Mouse (Mus musculus) megakaryocyte, embryonic 14.5 days (primary cell): ENCODE measurements around the gene Gm20605. TPM values are rescaled to one million over a fixed set of nuclear protein-coding genes. Genes with fewer than 3 reads are reported as not detected.

Source experiments
- H3K27me3 ChIP-seq: replicated peaks from 2 replicates; pipeline ENCODE3; 2012; ENCODE audit warnings: inconsistent platforms
- H3K36me3 ChIP-seq: replicated peaks from 2 replicates; pipeline ENCODE3; 2012; ENCODE audit warnings: low read length, inconsistent platforms, mixed read lengths
- H3K4me1 ChIP-seq: 2 replicates; pipeline ENCODE4 v1.6.1; 2012; ENCODE audit warnings: inconsistent platforms
- H3K4me3 ChIP-seq: replicated peaks from 2 replicates; pipeline ENCODE3; 2012; ENCODE audit warnings: moderate library complexity, mild to moderate bottlenecking, inconsistent platforms
- H3K9me3 ChIP-seq: 2 replicates; pipeline ENCODE4 v1.6.1; 2012; ENCODE audit warnings: inconsistent platforms
- FLI1 ChIP-seq: IDR thresholded peaks from 2 replicates; pipeline ENCODE4 v1.6.1; 2012; ENCODE audit warnings: low read length, inconsistent platforms, mixed read lengths
- GATA1 ChIP-seq: IDR thresholded peaks from 3 replicates; pipeline ENCODE4 v1.6.1; 2012; ENCODE audit warnings: mixed read lengths, low read length, inconsistent platforms, borderline replicate concordance
- polyA plus RNA-seq: library from polyadenylated mRNA; stranded (reverse); fragments of >175 nt; gene quantifications from 2 replicates; pipeline ENCODE4 v1.2.3, GENCODE M21; 2012; ENCODE audit warnings: low replicate concordance; ENCODE audit not compliant: insufficient read depth

The Gm20605 gene
- 5.6 and 30.5 TPM in 2 replicates for polyA plus RNA-seq

DNA sequence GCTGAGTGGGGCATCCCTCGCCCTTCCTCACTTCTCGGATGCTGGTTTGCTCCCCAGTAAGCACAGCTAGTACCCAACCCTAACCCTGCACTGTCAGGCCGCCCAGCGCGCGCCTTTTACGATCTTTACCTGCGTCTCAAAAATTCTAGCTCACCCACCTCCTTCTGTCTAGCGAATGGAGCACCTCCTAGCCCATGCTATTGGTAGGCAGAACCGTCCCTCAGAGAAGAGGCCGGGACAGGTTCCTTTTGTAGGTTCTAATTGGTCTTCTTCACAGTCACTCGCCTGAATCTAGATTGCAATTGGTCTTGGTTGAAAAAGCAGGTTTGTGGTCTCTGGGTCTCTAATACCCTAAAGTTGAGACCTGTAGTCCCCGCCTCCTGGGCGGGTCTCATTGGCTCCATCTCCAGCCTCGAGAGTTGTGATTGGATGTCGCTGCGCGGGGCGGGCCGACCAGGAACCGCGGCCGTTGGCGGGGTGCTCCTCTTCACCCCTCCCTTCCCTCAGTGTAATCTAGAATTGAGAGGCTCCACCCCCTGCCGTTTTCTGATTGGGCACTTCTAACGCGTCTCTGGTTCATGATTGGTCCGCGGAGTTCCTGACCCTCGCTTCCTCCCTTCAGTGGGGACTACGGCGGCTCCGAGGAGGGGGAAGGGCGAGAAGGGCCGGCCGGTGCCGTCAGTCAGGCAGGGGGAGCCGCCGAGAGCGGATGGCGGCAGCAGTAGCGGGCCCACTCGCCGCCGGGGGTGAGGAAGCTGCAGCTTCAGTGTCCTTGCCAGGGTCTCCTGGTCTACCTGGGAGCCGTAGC is at the start of gene Gm20605, which contains the start of the genes Fbxo24 and Lrch4:
Gene Gm20605 (plus strand): TSS at position 678 of the 808 bp plus-strand sequence.
Gene Fbxo24 (minus strand): TSS at position 505 of the 808 bp plus-strand sequence.
Gene Lrch4 (plus strand): TSS at position 624 of the 808 bp plus-strand sequence.
- no peak for TF ChIP-seq FLI1
- no peak for TF ChIP-seq GATA1
- peak within 1 kb of the TSS; percentile 100 for H3K4me3 ChIP-seq
- no peaks in the 10 kb centered on the region for H3K9me3 ChIP-seq
- H3K4me1 ChIP-seq: peaks cover 67% of the 10 kb centered on the region
- H3K27me3 ChIP-seq: no peaks in the 10 kb centered on the region
- peaks cover 15% of the 10 kb centered on the region for H3K36me3 ChIP-seq

DNA sequence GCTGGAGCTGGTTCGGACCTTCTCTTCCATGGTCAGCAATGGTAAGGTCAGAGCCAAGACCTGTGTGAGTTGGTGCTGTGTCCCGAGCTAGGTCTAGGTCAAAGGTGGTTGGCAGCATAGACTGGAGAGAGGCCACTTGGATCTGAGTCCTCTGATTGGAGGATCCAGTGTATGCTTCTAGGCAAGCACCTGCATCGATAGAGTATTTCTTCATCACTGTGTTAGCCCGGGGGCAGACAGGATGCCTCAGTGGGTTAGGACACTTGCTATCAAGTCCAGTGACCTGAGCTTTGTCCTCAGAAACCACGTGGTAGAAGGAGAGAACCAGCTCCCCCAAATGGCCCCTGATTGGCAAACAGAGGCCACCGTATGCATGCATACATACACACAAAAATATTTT is 48.7 kb upstream of the Gm20605 start:
- Histone ChIP-seq H3K4me1 (peaks cover 17% of the 10 kb centered on the region), H3K4me3 (no peak overlapping the region), H3K27me3 (peaks cover 47% of the 10 kb centered on the region), H3K36me3 (peaks cover 3% of the 10 kb centered on the region), H3K9me3 (no peaks in the 10 kb centered on the region)
- TF ChIP-seq GATA1 (no peak), FLI1 (no peak)

DNA sequence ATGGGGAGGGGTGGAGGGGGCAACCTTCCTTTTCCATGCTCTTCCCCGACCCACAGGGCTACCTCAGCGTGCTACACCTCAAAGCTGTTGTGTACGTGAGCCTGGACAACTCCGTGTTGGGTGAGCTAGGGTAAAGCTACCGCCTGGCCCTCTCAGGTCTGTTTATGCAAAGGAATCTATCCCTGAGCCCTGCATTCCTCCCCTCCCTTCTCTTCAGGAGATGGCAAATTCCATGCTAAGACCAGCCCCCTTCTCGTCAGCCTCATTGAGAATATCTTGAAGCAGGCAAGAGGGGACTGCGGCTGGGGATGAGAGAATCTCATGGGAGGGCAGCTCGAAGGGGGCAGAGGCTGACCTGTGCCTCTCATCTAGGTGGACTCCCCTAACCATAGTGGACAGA is 46.3 kb upstream of the Gm20605 start:
- Histone ChIP-seq H3K27me3 (peaks cover 40% of the 10 kb centered on the region), H3K4me1 (peaks cover 17% of the 10 kb centered on the region), H3K36me3 (peaks cover 5% of the 10 kb centered on the region), H3K9me3 (peaks cover 11% of the 10 kb centered on the region), H3K4me3 (no peak overlapping the region)
- TF ChIP-seq FLI1 (no peak), GATA1 (no peak)

DNA sequence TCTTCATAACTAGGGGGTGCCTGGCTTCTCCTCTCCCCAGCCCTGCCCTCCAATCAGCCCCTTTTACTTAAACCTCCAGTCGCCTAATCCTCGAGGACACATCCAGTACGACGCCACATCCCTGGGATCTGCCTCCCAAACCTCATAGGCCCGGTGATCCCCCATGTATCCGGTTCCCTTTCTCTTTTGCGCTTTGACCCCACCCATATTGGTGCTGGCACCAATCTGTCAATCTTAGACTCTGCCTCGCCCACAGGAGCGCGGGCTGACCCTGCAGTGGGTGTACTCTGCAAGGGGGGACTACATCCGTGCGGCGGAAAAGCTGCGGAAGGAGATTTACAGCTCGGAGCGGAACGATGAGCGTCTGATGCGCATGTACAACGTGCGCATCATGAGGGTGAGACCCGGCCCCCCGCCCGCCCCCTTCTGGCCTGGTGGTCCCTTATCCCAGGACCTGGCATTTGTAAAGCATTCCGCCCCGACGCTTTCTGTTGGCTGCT is 45.3 kb upstream of the Gm20605 start:
- TF ChIP-seq FLI1 (no peak), GATA1 (no peak)
- Histone ChIP-seq H3K36me3 (peaks cover 4% of the 10 kb centered on the region), H3K9me3 (peaks cover 12% of the 10 kb centered on the region), H3K4me1 (peaks cover 17% of the 10 kb centered on the region), H3K27me3 (peaks cover 34% of the 10 kb centered on the region), H3K4me3 (no peak overlapping the region)

DNA sequence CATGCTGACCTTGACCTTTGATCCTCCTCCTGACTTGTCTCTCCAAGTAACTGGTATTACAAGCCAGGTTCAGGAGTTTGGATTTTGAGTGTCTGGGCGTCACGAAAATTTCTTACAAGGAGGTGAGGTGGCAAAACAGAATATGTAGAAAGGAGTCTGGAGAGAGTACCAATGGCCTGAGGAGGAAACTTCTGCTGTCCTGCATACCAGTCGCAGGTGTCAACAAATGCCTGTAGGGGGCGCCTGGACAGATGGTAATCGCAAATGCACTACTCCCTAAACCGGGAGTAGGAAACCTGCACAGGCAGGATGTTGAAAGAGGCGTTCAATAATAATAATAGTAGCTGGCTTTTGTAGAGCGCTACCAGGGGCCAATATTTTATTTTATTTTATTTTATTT is 44.0 kb upstream of the Gm20605 start:
- TF ChIP-seq FLI1: no peak
- TF ChIP-seq GATA1: no peak
- H3K4me1 ChIP-seq: peaks cover 5% of the 10 kb centered on the region
- H3K9me3 ChIP-seq: peaks cover 12% of the 10 kb centered on the region
- no peak overlapping the region for H3K4me3 ChIP-seq
- H3K27me3 ChIP-seq: peaks cover 28% of the 10 kb centered on the region
- H3K36me3 ChIP-seq: peaks cover 2% of the 10 kb centered on the region

DNA sequence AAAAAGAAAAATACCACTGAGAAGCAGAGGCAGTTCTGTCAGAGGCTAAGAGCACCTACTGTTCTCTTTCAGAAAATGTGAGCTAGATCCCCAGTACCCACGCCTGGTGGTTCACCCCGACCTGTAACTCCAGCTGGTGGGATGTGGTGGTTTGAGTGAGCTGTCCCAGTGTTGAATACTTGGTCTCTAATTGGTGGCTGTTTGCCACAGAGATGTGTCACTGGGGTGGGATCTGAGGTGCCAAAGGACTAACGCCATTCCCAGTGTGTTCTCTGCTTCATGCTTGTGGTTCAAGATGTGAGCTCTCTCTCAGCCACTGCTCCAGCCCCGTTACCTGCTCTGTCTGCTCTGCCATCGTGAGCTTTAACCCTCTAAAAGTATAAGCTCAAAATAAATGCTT is 38.5 kb upstream of the Gm20605 start:
- TF ChIP-seq FLI1 (no peak), GATA1 (no peak)
- Histone ChIP-seq H3K4me1 (peaks cover 17% of the 10 kb centered on the region), H3K9me3 (peaks cover 12% of the 10 kb centered on the region), H3K27me3 (peaks cover 1% of the 10 kb centered on the region), H3K36me3 (peaks cover 9% of the 10 kb centered on the region), H3K4me3 (no peak overlapping the region)

DNA sequence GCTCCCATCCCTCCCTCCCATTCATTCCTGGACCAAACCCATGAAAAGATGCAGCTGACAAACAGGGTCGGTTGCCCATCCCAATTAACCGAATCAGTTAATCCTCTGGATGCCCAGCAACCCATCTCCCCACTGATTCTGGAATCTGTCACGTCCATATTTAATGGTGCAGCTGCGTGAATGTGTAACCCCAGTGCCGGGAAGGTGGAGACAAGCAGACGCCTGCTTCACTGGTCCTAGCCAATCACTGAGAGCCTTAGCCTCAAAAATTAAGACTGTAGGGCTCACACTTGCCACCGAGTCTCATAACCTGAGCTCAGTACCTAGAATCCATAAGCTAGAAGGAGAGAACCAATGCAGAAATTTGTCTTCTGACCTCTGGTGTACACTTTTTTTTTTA is 33.1 kb upstream of the Gm20605 start:
- peaks cover 16% of the 10 kb centered on the region for H3K36me3 ChIP-seq
- no peaks in the 10 kb centered on the region for H3K27me3 ChIP-seq
- TF ChIP-seq GATA1 (no peak), FLI1 (no peak)
- H3K4me1 ChIP-seq: peaks cover 62% of the 10 kb centered on the region
- no peaks in the 10 kb centered on the region for H3K9me3 ChIP-seq
- H3K4me3 ChIP-seq: no peak overlapping the region

DNA sequence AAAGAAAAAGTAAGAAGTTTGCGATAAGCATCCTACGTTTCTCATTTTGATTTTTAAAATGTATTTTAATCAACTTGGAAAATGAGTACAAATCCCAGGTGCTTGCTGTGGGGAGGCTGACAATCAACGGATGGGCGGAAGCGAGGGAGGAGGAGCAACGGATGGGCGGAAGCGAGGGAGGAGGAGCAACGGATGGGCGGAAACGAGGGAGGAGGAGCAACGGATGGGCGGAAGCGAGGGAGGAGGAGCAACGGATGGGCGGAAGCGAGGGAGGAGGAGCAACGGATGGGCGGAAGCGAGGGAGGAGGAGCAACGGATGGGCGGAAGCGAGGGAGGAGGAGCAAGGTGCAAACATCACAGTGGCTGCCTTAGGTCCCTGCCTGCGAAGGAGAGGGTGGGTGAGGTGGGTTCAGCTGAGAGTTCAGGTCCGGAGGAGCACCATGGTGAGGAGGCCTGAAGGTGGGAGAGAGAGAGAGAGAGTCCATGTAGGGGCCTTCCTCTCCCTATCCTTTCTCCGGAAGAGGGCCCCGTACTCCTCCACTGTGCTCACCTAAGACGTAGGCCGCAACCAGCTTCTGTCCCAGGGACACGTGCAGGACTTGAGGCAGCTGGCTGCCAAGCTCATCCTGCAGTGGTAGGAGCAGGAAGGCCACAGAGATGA is 32.2 kb upstream of the Gm20605 start:
- no peaks in the 10 kb centered on the region for H3K27me3 ChIP-seq
- no peaks in the 10 kb centered on the region for H3K9me3 ChIP-seq
- peak overlapping the region; percentile 90 for H3K4me3 ChIP-seq
- peaks cover 58% of the 10 kb centered on the region for H3K4me1 ChIP-seq
- TF ChIP-seq GATA1 (no peak), FLI1 (no peak)
- H3K36me3 ChIP-seq: peaks cover 16% of the 10 kb centered on the region

DNA sequence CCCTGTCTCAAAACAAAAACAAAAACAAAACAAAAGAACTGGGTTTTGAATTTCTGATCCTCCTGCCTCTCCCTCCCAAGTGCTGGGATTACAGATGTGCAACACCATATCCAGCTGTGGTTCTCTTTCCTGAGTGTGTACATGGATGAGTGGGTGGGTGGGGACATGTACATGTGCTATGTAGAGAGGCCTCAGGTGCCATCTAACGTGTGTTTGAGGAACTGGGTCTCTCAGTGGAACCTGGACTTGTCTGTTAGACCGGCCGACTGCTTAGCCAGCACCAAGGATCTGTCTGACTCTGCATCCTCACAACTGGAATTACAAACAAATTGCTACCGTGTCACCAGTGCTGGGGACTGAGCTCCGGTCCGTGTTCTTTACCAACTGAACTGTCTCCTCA is 31.4 kb upstream of the Gm20605 start:
- no peak for TF ChIP-seq GATA1
- TF ChIP-seq FLI1: no peak
- peak overlapping the region; percentile 62 for H3K4me3 ChIP-seq
- H3K36me3 ChIP-seq: peaks cover 16% of the 10 kb centered on the region
- peaks cover 56% of the 10 kb centered on the region for H3K4me1 ChIP-seq
- H3K27me3 ChIP-seq: no peaks in the 10 kb centered on the region
- no peaks in the 10 kb centered on the region for H3K9me3 ChIP-seq

DNA sequence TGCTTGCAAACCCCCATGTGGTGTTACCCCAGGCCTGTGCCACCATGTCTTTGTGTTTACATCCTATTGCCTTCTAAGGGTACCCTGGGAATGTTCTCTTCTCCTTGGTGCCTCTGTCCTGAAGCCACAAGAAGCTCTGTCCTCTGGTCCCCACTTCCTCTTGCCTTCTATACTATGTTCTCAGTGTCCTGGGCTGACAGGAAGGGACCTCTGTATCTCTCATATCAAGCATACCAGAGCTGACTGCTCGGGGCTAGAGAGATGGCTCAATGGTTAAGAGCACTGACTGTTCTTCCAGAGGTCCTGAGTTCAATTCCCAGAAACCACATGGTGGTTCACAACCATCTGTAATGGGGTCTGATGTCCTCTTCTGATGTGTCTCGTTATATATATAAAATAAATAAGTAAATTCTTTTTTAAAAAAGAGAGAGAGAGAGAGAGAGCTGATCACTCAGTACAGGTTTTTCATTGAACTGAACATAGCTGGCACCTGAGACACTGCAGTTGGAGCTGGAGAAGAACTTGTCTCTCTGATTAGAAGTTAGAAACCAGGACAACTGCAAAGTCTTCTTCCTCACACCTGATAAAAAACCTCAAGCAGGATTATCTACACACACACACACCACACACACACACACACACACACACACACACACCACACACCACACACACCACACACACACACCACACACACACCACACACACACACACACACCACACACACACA is 30.7 kb upstream of the Gm20605 start:
- peaks cover 16% of the 10 kb centered on the region for H3K36me3 ChIP-seq
- peaks cover 63% of the 10 kb centered on the region for H3K4me1 ChIP-seq
- H3K9me3 ChIP-seq: no peaks in the 10 kb centered on the region
- peak overlapping the region; percentile 62 for H3K4me3 ChIP-seq
- TF ChIP-seq FLI1 (no peak), GATA1 (no peak)
- H3K27me3 ChIP-seq: no peaks in the 10 kb centered on the region
